Mouse (Mus musculus) heart, embryonic 16.5 days (tissue): ENCODE data around the gene Dlk2. TPM values are rescaled to one million over a fixed set of nuclear protein-coding genes. Genes with fewer than 3 reads are reported as not detected.

Experiments used
- ATAC-seq: fragments of 200-750 bp; cut with Nextera tagmentation; replicated peaks from 2 replicates; pipeline ENCODE4 v1.8.0; 2017; ENCODE audit warnings: moderate number of reproducible peaks; ENCODE audit not compliant: insufficient read depth, low FRiP score; ENCODE audit errors: extremely low read depth
- H3K27ac ChIP-seq: fragments of 300-500 bp; sonication (generic); 2 replicates; pipeline ENCODE4 v1.5.1; 2014; ENCODE audit warnings: mild to moderate bottlenecking, low read length, control low read depth, moderate library complexity
- H3K27me3 ChIP-seq: fragments of 300-500 bp; sonication (generic); 2 replicates; pipeline ENCODE4 v1.6.1; 2014; ENCODE audit warnings: low read length, mixed read lengths; ENCODE audit not compliant: control insufficient read depth, insufficient read depth
- H3K36me3 ChIP-seq: fragments of 300-500 bp; sonication (generic); 2 replicates; pipeline ENCODE4 v1.6.1; 2014; ENCODE audit not compliant: control insufficient read depth, insufficient read depth
- H3K4me1 ChIP-seq: fragments of 300-500 bp; sonication (generic); 2 replicates; pipeline ENCODE4 v1.6.1; 2014; ENCODE audit warnings: low read length, mixed read lengths; ENCODE audit not compliant: control insufficient read depth, insufficient read depth
- H3K4me2 ChIP-seq: fragments of 300-500 bp; sonication (generic); 2 replicates; pipeline ENCODE4 v1.6.1; 2014; ENCODE audit warnings: low read depth, mild to moderate bottlenecking, control low read depth, low read length
- H3K4me3 ChIP-seq: fragments of 300-500 bp; sonication (generic); 2 replicates; pipeline ENCODE4 v1.5.1; 2014; ENCODE audit warnings: mild to moderate bottlenecking, control low read depth, low read length
- H3K9ac ChIP-seq: fragments of 300-500 bp; sonication (generic); 2 replicates; pipeline ENCODE4 v1.6.1; 2014; ENCODE audit warnings: low read length, control low read depth
- H3K9me3 ChIP-seq: fragments of 300-500 bp; sonication (generic); replicated peaks from 2 replicates; pipeline ENCODE4 v1.6.1; 2016; ENCODE audit warnings: low read length; ENCODE audit not compliant: control insufficient read depth
- WGBS: fragments of 180-500 bp; shearing (Covaris S2); extraction: QIAGEN DNeasy Blood & Tissue Kit; methylation state at CpG from one replicate; pipeline ENCODE4 v1.1.7; 2014; 5-methylcytosine and 5-hydroxymethylcytosine counted together
- polyA plus RNA-seq: library from polyadenylated mRNA; unstranded; fragments of >200 nt; fragmentation: Nextera tagmentation; extraction: Ambion mirVana; gene quantifications from 2 replicates; pipeline ENCODE4 v1.2.1, GENCODE M21; 2015

Dlk2 gene
- polyA plus RNA-seq, 1 experiment from 2014 or later = 1.4 TPM

DNA sequence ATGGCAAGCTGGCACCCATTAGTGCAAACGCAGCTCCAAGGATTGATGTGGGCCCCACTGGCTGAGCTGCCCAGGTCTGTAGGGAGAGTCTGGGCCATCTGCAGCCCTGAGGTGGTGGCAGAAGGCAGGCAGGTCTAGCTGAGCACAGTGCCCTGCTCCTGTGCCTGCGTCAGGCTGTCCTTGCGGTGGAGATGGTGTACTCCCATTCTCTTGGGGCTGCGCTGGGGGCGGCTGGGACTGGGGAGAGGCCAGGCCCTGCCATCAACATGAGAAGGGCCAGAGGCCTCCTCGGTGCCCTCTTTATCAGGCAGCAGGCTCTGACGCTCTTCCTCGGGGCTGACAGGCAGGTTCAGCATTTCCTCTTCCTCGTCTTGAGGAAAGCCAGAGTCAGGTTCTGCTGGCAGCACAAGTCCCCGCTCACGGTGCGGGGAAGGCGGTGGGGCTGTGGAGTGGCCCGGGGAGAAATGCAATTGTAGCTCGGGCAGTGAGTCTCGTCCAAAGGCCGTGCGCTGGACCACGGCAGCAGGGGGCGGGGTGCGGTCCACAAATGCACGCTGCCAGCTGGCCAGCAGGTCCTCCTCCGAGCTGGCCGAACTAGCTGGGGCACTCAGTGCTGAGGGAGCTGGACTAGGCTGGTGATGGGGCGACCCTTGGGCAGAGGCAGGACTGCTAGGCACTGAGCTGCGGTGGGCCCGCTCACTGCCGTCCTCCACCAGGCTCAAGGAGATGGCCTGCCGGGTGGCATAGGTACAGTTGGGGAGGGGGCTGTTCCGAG, 38.8 kb upstream of the Dlk2 start:
- no peak overlapping the region for H3K4me3 ChIP-seq

DNA sequence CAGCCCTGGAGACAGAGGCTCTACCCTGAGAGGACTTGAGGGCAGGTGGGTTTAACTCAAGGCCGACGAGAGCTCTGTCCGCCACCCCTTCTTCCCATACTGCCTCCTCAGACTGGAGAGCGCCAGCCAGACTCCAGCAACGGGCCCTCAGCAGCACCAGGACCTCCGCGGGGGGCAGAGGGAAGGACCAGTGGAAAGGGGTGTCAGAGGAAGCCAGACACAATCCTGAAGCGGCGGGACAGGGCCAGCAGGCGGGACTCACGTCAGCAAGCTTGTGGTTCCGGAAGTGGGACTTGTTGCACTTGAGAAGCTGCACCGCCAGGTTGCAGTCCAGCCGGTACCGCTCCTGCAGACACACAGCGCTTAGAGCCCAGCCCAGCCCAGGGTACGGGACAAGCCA, 37.5 kb upstream of the Dlk2 start:
- 83% methylated on average over 17 of the region's 17 CpGs for WGBS
- no peak for ATAC-seq
- Histone ChIP-seq H3K36me3 (peaks cover 69% of the 10 kb centered on the region), H3K27me3 (peaks cover 8% of the 10 kb centered on the region), H3K9ac (no peak overlapping the region), H3K9me3 (0 out of 2 replicates have a peak, but pooled peaks cover 3% of the 10 kb centered on the region), H3K4me3 (no peak overlapping the region), H3K4me2 (no peak overlapping the region), H3K4me1 (no peaks in the 10 kb centered on the region), H3K27ac (no peak overlapping the region)

More for the DNA sequence above, 38.8 kb upstream of the Dlk2 start:
- Histone ChIP-seq H3K9ac (no peak overlapping the region), H3K27ac (peak overlapping the region; percentile 25; the same call in 1 of the 2 replicates), H3K9me3 (0 out of 2 replicates have a peak, but pooled peaks cover 3% of the 10 kb centered on the region), H3K36me3 (peaks cover 60% of the 10 kb centered on the region), H3K4me1 (peaks cover 2% of the 10 kb centered on the region), H3K27me3 (peaks cover 16% of the 10 kb centered on the region), H3K4me2 (no peak overlapping the region)
- WGBS = 80% methylated on average over 30 of the region's 30 CpGs
- ATAC-seq = no peak

DNA sequence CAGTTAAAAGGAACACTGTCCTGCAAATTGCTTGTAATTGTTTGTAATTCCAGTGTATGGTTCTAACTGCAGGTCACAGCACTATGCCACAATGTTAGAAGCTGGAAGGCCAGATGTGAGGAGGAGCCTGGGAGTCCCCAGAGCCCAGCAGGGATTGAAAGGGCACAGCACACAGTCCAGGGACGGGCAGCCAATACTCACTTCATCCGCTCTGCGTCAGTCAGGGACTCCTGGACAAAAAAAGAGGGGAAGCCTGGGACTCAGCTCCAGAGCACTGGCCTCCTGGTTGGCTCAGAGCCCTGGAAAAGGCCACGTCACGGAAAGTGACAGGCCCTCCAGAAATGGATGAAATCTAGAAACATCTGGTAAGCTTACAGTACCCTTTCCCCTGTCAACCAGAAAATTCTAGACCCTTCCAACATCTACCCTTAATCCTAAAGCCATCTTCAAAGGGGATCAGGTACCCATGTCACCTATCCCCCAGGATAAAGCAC, 35.0 kb upstream of the Dlk2 start:
- no peaks in the 10 kb centered on the region for H3K9me3 ChIP-seq
- 82% methylated on average over 5 of the region's 5 CpGs for WGBS
- H3K4me1 ChIP-seq = peaks cover 10% of the 10 kb centered on the region; the same call in 1 of the 2 replicates
- H3K4me2 ChIP-seq = no peak overlapping the region
- no peak overlapping the region for H3K4me3 ChIP-seq
- no peaks in the 10 kb centered on the region for H3K27me3 ChIP-seq
- peaks cover 69% of the 10 kb centered on the region for H3K36me3 ChIP-seq
- H3K9ac ChIP-seq = no peak overlapping the region
- no peak overlapping the region for H3K27ac ChIP-seq
- ATAC-seq = no peak

DNA sequence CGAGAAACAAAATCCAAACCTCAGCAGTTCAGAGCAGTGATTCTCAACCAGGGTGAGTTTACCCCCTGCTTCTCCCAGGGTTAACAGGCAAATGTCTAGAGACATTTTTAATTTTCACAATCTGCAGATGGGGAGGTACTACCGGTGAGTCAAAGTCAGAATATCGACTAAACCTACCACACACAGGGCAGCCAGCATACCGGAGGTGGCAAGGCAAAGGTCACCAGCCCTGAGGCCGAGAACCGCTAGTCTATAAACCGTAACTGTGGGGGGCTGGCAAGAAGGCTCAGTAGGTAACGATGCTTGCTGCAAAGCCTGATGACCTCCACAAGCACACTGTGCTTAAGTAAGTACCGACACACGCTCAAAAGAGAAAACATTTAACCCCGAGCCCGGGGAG, 31.7 kb upstream of the Dlk2 start:
- H3K9me3 ChIP-seq = no peaks in the 10 kb centered on the region
- no peak overlapping the region for H3K27ac ChIP-seq
- no peak overlapping the region for H3K4me2 ChIP-seq
- no peak overlapping the region for H3K4me3 ChIP-seq
- no peak overlapping the region for H3K9ac ChIP-seq
- H3K36me3 ChIP-seq = peaks cover 44% of the 10 kb centered on the region
- 88% methylated on average over 12 of the region's 12 CpGs for WGBS
- no peak for ATAC-seq
- H3K27me3 ChIP-seq = no peaks in the 10 kb centered on the region
- peaks cover 25% of the 10 kb centered on the region for H3K4me1 ChIP-seq

DNA sequence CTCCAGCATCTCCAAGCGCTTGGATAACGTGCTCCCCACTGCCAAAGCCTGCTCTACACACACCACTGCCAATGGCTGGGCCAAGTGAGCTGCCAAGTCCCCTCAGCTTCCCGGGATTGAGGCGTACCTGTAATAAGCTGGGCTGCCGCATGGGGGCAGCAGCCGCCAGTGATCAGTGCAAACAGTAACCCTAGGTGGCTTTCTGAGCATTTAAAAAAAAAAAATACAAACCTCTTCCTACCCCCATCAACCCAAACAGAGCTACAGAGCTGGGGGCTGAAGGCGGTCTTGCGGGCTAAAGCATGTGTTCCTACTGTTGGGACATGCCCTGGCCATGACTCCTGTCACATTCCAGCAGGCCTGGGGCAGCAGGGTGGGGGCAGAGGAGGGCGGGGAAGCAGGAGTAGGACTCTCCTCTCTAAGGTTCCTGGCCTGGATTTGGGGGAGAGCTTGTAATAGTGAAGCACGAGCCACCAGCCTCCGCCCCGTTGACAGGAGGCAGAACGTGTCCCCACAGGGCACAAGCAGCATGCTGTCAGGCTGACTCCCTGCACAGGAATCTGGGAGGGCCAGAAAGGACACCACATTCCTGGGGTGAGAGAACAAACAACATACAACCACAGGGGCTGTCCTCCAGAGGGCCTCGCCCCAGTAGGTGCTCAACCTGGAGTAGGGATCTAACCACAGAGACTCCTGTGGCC, 31.2 kb upstream of the Dlk2 start:
- Histone ChIP-seq H3K9me3 (no peaks in the 10 kb centered on the region), H3K27me3 (no peaks in the 10 kb centered on the region), H3K36me3 (peaks cover 41% of the 10 kb centered on the region), H3K4me2 (no peak overlapping the region), H3K4me1 (peaks cover 25% of the 10 kb centered on the region), H3K9ac (no peak overlapping the region), H3K27ac (peak overlapping the region; percentile 2), H3K4me3 (no peak overlapping the region)
- peak; percentile 37 for ATAC-seq
- 17% methylated on average over 14 of the region's 14 CpGs for WGBS

DNA sequence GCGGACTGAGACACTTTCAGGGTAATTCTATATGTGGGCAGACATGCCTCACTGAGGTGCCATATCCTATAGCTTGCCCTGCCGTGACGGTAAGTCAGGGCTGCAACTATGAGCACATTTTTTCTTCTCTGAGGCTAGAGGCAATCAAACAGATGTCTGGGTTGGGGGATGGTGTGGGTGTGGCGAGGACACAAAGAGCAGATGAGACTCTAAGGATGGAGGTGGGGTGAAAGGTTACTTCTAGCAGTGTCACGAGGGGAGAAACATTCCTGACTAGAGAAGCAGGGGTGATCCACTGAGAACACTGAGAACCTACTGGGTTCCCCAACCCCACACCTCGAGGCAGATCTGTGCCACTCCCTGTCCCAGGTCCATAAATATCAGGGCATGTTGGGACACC, 30.2 kb upstream of the Dlk2 start:
- H3K4me3 ChIP-seq = no peak overlapping the region
- H3K9me3 ChIP-seq = no peaks in the 10 kb centered on the region
- no peaks in the 10 kb centered on the region for H3K27me3 ChIP-seq
- no peak overlapping the region for H3K4me2 ChIP-seq
- peak overlapping the region; percentile 2; the same call in 1 of the 2 replicates for H3K27ac ChIP-seq
- 74% methylated on average over 6 of the region's 6 CpGs for WGBS
- H3K4me1 ChIP-seq = peaks cover 25% of the 10 kb centered on the region
- H3K9ac ChIP-seq = no peak overlapping the region
- no peak for ATAC-seq
- H3K36me3 ChIP-seq = peaks cover 40% of the 10 kb centered on the region

DNA sequence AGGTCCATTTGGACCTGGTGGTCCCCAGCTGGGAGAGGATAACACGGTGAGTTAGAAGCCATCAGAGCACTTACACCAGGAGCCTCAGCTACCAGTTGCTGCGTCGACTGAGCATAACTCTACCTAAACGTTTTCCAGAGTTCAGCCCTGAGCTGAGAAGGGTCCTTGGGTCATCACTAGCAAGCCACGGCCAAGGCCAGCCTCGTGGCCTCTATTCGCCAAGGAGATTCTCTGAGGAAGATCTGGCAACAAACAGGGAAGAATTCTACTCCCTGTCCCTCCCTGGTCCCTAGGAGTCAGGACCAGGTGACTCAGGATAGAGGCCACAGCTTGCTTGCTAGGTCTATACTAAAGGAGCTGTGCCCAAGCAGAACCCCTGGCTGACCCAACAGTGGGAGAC, 29.7 kb upstream of the Dlk2 start:
- no peaks in the 10 kb centered on the region for H3K27me3 ChIP-seq
- H3K36me3 ChIP-seq = peaks cover 35% of the 10 kb centered on the region
- H3K4me3 ChIP-seq = no peak overlapping the region
- H3K4me2 ChIP-seq = no peak overlapping the region
- peaks cover 28% of the 10 kb centered on the region for H3K4me1 ChIP-seq
- no peak overlapping the region for H3K27ac ChIP-seq
- H3K9ac ChIP-seq = no peak overlapping the region
- WGBS = 78% methylated on average over 7 of the region's 7 CpGs
- no peak for ATAC-seq
- no peaks in the 10 kb centered on the region for H3K9me3 ChIP-seq

DNA sequence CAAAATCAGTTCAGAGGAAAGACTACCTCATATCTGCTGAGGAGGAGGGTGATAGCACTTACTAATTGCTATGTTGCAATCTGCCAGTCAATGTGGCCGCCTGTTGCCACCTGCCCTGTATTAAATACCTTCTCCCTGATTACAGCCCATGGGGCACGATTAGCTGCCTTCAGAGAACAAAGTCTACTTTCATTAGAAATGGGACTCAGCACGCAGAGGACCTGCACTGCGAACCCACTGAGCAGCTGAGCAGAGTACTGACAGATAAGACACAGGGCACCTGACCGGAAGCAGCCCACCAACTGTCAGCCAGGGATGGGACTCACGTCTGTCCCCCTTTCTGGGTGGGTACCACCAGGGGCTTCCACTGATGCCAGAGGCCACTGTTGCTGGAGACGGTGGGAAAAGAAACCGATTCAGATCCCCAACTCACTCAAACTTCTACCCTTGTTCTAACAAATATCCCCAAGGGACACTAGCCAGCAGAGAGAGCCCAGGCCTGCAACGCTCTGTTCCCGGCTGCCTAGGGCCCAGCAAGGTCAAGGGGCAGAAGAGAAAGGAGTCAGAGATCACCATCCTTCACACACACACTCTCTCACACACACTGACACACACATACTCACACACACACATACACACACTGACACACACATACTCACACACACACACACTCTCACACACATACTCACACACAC, 29.0 kb upstream of the Dlk2 start:
- ATAC-seq = no peak
- H3K4me3 ChIP-seq = no peak overlapping the region
- 59% methylated on average over 10 of the region's 10 CpGs for WGBS
- no peak overlapping the region for H3K9ac ChIP-seq
- peaks cover 34% of the 10 kb centered on the region for H3K4me1 ChIP-seq
- H3K4me2 ChIP-seq = no peak overlapping the region
- no peaks in the 10 kb centered on the region for H3K27me3 ChIP-seq
- no peaks in the 10 kb centered on the region for H3K9me3 ChIP-seq
- peaks cover 29% of the 10 kb centered on the region for H3K36me3 ChIP-seq
- no peak overlapping the region for H3K27ac ChIP-seq
